Mouse (Mus musculus) bone marrow macrophage, adult 2 months (primary cell): ENCODE results near the gene Rtn4ip1. TPM values are rescaled to one million over a fixed set of nuclear protein-coding genes. Genes with fewer than 3 reads are reported as not detected.
A peak's percentile ranks its signal among the peaks of the same experiment; 100 is the strongest.

ENCODE experiments used
- H3K27ac ChIP-seq: 2 replicates; pipeline ENCODE4 v1.5.1; 2012; ENCODE audit warnings: low read depth, low read length; ENCODE audit not compliant: insufficient read depth
- H3K4me1 ChIP-seq: 2 replicates; pipeline ENCODE4 v1.6.1; 2012; ENCODE audit warnings: low read length; ENCODE audit not compliant: control insufficient read depth, insufficient read depth
- H3K4me3 ChIP-seq: 2 replicates; pipeline ENCODE4 v1.5.1; 2012; ENCODE audit warnings: mild to moderate bottlenecking, low read length, moderate library complexity; ENCODE audit not compliant: insufficient read depth
- CTCF ChIP-seq: IDR thresholded peaks from 2 replicates; pipeline ENCODE4 v1.5.1; 2012; ENCODE audit warnings: low read depth, mild to moderate bottlenecking, low read length, moderate library complexity
- POLR2A ChIP-seq: IDR thresholded peaks from 2 replicates; pipeline ENCODE4 v1.6.1; 2012; ENCODE audit warnings: mild to moderate bottlenecking, low read depth, low read length, borderline replicate concordance
- polyA plus RNA-seq: library from polyadenylated mRNA; stranded (reverse); fragments of >200 nt; gene quantifications from 2 replicates; pipeline ENCODE4 v1.2.4, GENCODE M21; 2012; ENCODE audit not compliant: missing spikeins, insufficient read depth, insufficient read length

Rtn4ip1 gene
- polyA plus RNA-seq, 1 experiment = 6.8 TPM

- Histone ChIP-seq H3K4me3 (no peak overlapping the region), H3K4me1 (peaks cover 13% of the 10 kb centered on the region), H3K27ac (no peak overlapping the region)
- TF ChIP-seq CTCF (no peak), POLR2A (no peak)
Observed at GRCm38 (mm10) chr10:43898276-43898675, 3.3 kb upstream of the Rtn4ip1 start.

GRCm38 (mm10) chr10:43900883-43901570 is 580 bp upstream of the Rtn4ip1 start:
- Histone ChIP-seq H3K27ac (peak overlapping the region; percentile 60), H3K4me3 (peak overlapping the region; percentile 92), H3K4me1 (peaks cover 12% of the 10 kb centered on the region)
- TF ChIP-seq POLR2A (no peak), CTCF (no peak)

- TF ChIP-seq POLR2A (no peak), CTCF (no peak)
- H3K4me1 ChIP-seq = peaks cover 20% of the 10 kb centered on the region
- H3K4me3 ChIP-seq = no peak overlapping the region
- H3K27ac ChIP-seq = no peak overlapping the region
Observed at GRCm38 (mm10) chr10:43904569-43904968, 3.0 kb downstream of the Rtn4ip1 start.

- TF ChIP-seq CTCF (no peak), POLR2A (no peak)
- Histone ChIP-seq H3K4me3 (no peak overlapping the region), H3K27ac (peak overlapping the region; percentile 54), H3K4me1 (peaks cover 23% of the 10 kb centered on the region)
Observed at GRCm38 (mm10) chr10:43910032-43910872, 8.6 kb downstream of the Rtn4ip1 start.

- Histone ChIP-seq H3K4me3 (no peak overlapping the region), H3K27ac (peak overlapping the region; percentile 54), H3K4me1 (peaks cover 23% of the 10 kb centered on the region)
- TF ChIP-seq POLR2A (no peak), CTCF (no peak)
Observed at GRCm38 (mm10) chr10:43910873-43911142, 9.2 kb downstream of the Rtn4ip1 start.

- TF ChIP-seq CTCF = no peak
- TF ChIP-seq POLR2A = no peak
- Histone ChIP-seq H3K4me3 (no peak overlapping the region), H3K4me1 (peaks cover 30% of the 10 kb centered on the region), H3K27ac (no peak overlapping the region)
Observed at GRCm38 (mm10) chr10:43912236-43912635, 10.6 kb downstream of the Rtn4ip1 start.

- Histone ChIP-seq H3K27ac (no peak overlapping the region), H3K4me1 (peaks cover 11% of the 10 kb centered on the region), H3K4me3 (no peak overlapping the region)
- no peak for TF ChIP-seq CTCF
- no peak for TF ChIP-seq POLR2A
Observed at GRCm38 (mm10) chr10:43916181-43916580, 14.6 kb downstream of the Rtn4ip1 start.

- no peak overlapping the region for H3K27ac ChIP-seq
- TF ChIP-seq POLR2A (no peak), CTCF (no peak)
Observed at GRCm38 (mm10) chr10:43916737-43917136, 15.1 kb downstream of the Rtn4ip1 start.

GRCm38 (mm10) chr10:43918696-43919608 is 17.3 kb downstream of the Rtn4ip1 start:
- TF ChIP-seq CTCF (peak; percentile 76), POLR2A (no peak)
- H3K27ac ChIP-seq = no peak overlapping the region
- H3K4me3 ChIP-seq = no peak overlapping the region
- H3K4me1 ChIP-seq = peaks cover 9% of the 10 kb centered on the region; the same call in 1 of the 2 replicates

More at GRCm38 (mm10) chr10:43916737-43917136, 15.1 kb downstream of the Rtn4ip1 start:
- no peak overlapping the region for H3K4me3 ChIP-seq
- peaks cover 9% of the 10 kb centered on the region; the same call in 1 of the 2 replicates for H3K4me1 ChIP-seq
